Mouse (Mus musculus) ES-Bruce4 (cell line): Measurements from ENCODE around the gene Ak4. TPM values are rescaled to one million over a fixed set of nuclear protein-coding genes. Genes with fewer than 3 reads are reported as not detected.
A peak's percentile ranks its signal among the peaks of the same experiment; 100 is the strongest.
"Not testable (repeated sequence)": the region's sequence is repeated elsewhere in the genome, so short reads cannot be mapped to it uniquely, and the experiment has no call there.

Experiments used
- H3K27ac ChIP-seq: 2 replicates; pipeline ENCODE4 v1.5.1; 2012; ENCODE audit warnings: low read length, inconsistent platforms; ENCODE audit not compliant: insufficient read depth
- H3K27me3 ChIP-seq: 2 replicates; pipeline ENCODE4 v1.6.1; 2012; ENCODE audit warnings: mild to moderate bottlenecking, low read length, inconsistent platforms; ENCODE audit not compliant: control insufficient read depth, poor library complexity, insufficient read depth, severe bottlenecking
- H3K36me3 ChIP-seq: 2 replicates; pipeline ENCODE4 v1.6.1; 2012; ENCODE audit warnings: inconsistent platforms, mild to moderate bottlenecking, low read length, moderate library complexity; ENCODE audit not compliant: control insufficient read depth, poor library complexity, insufficient read depth, severe bottlenecking
- H3K4me1 ChIP-seq: one replicate; pipeline ENCODE4 v1.8.1; 2011; ENCODE audit warnings: low read length; ENCODE audit not compliant: control insufficient read depth, insufficient read depth
- H3K4me3 ChIP-seq: 2 replicates; pipeline ENCODE4 v1.5.1; 2011; ENCODE audit warnings: low read depth, mild to moderate bottlenecking, low read length
- H3K9ac ChIP-seq: 2 replicates; pipeline ENCODE4 v1.6.1; 2012; ENCODE audit warnings: low read depth, mild to moderate bottlenecking, inconsistent platforms; ENCODE audit not compliant: poor library complexity, severe bottlenecking
- H3K9me3 ChIP-seq: replicated peaks from 2 replicates; pipeline ENCODE4 v1.6.1; 2012; ENCODE audit warnings: mild to moderate bottlenecking, low read length, inconsistent platforms; ENCODE audit not compliant: control insufficient read depth, poor library complexity, insufficient read depth, severe bottlenecking
- CTCF ChIP-seq: IDR thresholded peaks from one replicate; pipeline ENCODE4 v1.8.1; 2011; ENCODE audit warnings: low read depth, low read length
- EP300 ChIP-seq: IDR thresholded peaks from 2 replicates; pipeline ENCODE4 v1.6.1; 2011; ENCODE audit warnings: low read depth, low read length; ENCODE audit not compliant: insufficient read depth
- POLR2A ChIP-seq: IDR thresholded peaks from one replicate; pipeline ENCODE4 v1.8.1; 2011; ENCODE audit warnings: low read length; ENCODE audit not compliant: insufficient read depth
- polyA plus RNA-seq: library from polyadenylated mRNA; stranded (reverse); fragments of >200 nt; gene quantifications from 2 replicates; pipeline ENCODE4 v1.2.4, GENCODE M21; 2011; ENCODE audit warnings: low read depth; ENCODE audit not compliant: missing spikeins, insufficient read depth, insufficient read length

Ak4 gene
- polyA plus RNA-seq, 1 experiment = 62.7 TPM

- Histone ChIP-seq H3K27ac (no peak overlapping the region), H3K27me3 (no peaks in the 10 kb centered on the region), H3K36me3 (0 out of 2 replicates have a peak, but pooled peaks cover 3% of the 10 kb centered on the region), H3K4me1 (peaks cover 2% of the 10 kb centered on the region), H3K4me3 (no peak overlapping the region), H3K9me3 (no peaks in the 10 kb centered on the region), H3K9ac (no peak overlapping the region)
- TF ChIP-seq CTCF = no peak
- no peak for TF ChIP-seq EP300
- no peak for TF ChIP-seq POLR2A
Observed at GRCm38 (mm10) chr4:101438271-101438670, 19.2 kb downstream of the Ak4 start.

DNA sequence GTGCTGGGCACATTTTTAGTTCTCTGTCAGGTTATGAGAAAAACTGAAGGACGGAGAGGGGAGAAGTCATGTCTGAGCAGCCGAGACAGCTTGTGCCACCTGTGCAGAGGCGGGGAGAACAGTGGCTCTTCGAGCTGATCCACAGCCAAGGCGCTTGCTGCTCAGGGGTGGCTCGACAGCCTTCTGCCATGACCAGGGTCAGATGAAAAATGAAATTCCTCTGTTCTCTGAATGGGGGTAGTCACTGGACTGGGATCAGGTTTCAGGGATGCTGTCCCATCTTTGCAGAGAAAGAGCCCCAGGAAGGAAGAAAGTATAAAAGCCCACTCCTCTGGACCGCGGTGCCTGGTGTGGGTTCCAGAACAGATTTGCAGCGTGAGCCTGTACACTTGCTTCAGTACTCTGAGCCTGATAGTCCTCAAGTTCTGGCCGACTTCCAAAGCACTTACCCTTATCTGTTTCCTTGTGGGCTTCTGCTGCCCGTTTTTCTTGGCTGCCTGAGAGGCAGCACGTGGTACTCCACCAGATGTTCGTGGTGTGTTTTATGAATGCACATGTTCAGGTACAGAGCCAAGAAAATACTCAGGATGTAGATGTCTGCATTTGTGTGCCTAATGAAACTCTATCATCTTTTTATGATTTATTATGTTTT lies 20.8 kb downstream of the Ak4 start:
- no peak overlapping the region for H3K9ac ChIP-seq
- H3K27me3 ChIP-seq = no peaks in the 10 kb centered on the region
- H3K4me3 ChIP-seq = no peak overlapping the region
- no peak overlapping the region for H3K27ac ChIP-seq
- peaks cover 5% of the 10 kb centered on the region for H3K4me1 ChIP-seq
- no peaks in the 10 kb centered on the region for H3K36me3 ChIP-seq
- H3K9me3 ChIP-seq = no peaks in the 10 kb centered on the region
- no peak for TF ChIP-seq POLR2A
- TF ChIP-seq CTCF = no peak
- no peak for TF ChIP-seq EP300

GRCm38 (mm10) chr4:101442791-101443190 lies 23.7 kb downstream of the Ak4 start:
- Histone ChIP-seq H3K9me3 (0 out of 2 replicates have a peak, but pooled peaks cover 5% of the 10 kb centered on the region), H3K36me3 (peaks cover 6% of the 10 kb centered on the region), H3K27me3 (no peaks in the 10 kb centered on the region), H3K9ac (no peak overlapping the region), H3K27ac (no peak overlapping the region), H3K4me3 (no peak overlapping the region), H3K4me1 (peaks cover 5% of the 10 kb centered on the region)
- TF ChIP-seq POLR2A (no peak), CTCF (no peak), EP300 (no peak)

GRCm38 (mm10) chr4:101443419-101443991 lies 24.4 kb downstream of the Ak4 start:
- peaks cover 5% of the 10 kb centered on the region for H3K4me1 ChIP-seq
- H3K9me3 ChIP-seq = 0 out of 2 replicates have a peak, but pooled peaks cover 5% of the 10 kb centered on the region
- peak; percentile 34; the same call in 1 of the 2 replicates for TF ChIP-seq EP300
- no peak for TF ChIP-seq CTCF
- no peak overlapping the region for H3K9ac ChIP-seq
- H3K27ac ChIP-seq = peak overlapping the region; percentile 0; the same call in 1 of the 2 replicates
- H3K4me3 ChIP-seq = no peak overlapping the region
- H3K36me3 ChIP-seq = peaks cover 6% of the 10 kb centered on the region
- no peaks in the 10 kb centered on the region for H3K27me3 ChIP-seq

GRCm38 (mm10) chr4:101445660-101446059 lies 26.6 kb downstream of the Ak4 start:
- 0 out of 2 replicates have a peak, but pooled peaks cover 5% of the 10 kb centered on the region for H3K9me3 ChIP-seq
- H3K4me1 ChIP-seq = peaks cover 5% of the 10 kb centered on the region
- no peak overlapping the region for H3K4me3 ChIP-seq
- no peak for TF ChIP-seq POLR2A
- no peak for TF ChIP-seq CTCF
- TF ChIP-seq EP300 = 0 out of 2 replicates have a peak, but pooled peaks have one; percentile 50
- peak overlapping the region; percentile 7; the same call in 1 of the 2 replicates for H3K27ac ChIP-seq
- no peaks in the 10 kb centered on the region for H3K27me3 ChIP-seq
- H3K36me3 ChIP-seq = peaks cover 6% of the 10 kb centered on the region
- H3K9ac ChIP-seq = no peak overlapping the region

GRCm38 (mm10) chr4:101446606-101447005 lies 27.5 kb downstream of the Ak4 start:
- not testable (repeated sequence) for H3K4me1 ChIP-seq, H3K9me3 ChIP-seq, H3K27me3 ChIP-seq, H3K4me3 ChIP-seq, H3K36me3 ChIP-seq, H3K9ac ChIP-seq
- 0 out of 2 replicates have a peak, but pooled peaks have one; percentile 36 for TF ChIP-seq EP300
- peak overlapping the region; percentile 66 for H3K27ac ChIP-seq
